Mouse (Mus musculus): ENCODE data around the gene Mrpl49.

DNA sequence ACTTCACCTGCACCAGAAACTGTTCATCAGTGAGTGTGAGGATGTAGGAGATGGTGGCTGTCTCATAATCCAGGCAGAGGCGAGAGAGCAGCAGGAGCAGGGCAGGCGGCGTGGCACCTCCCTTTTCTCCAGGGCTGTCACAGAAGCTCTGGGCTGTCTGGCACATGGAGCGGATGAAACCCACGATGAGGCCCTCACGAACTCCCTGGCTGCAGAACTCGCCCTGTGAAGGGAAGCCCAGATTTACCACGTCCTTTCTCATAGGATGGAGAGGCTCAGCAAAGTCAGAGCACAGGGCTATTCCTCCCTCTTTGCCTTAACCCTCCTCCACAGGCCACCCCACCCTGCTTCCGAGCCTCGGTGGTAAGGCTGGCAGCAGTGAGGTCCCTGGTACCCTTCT lies 12.3 kb upstream of the Mrpl49 start:
- TF ChIP-seq CTCF (IDR thresholded peaks at IDR 0.05; ENCODE audit: borderline replicate concordance, extremely low read depth, insufficient read depth, insufficient read length) (no peak), POLR2A (IDR thresholded peaks at IDR 0.05; ENCODE audit: borderline replicate concordance, extremely low read depth, insufficient read depth, insufficient read length, poor library complexity, severe bottlenecking) (no peak)

Data from brain, embryonic 14.5 days (tissue).